Mouse (Mus musculus) effector memory CD4-positive, alpha-beta T cell, adult 7 months (primary cell): ENCODE measurements around the gene Olfr1418. TPM values are rescaled to one million over a fixed set of nuclear protein-coding genes. Genes with fewer than 3 reads are reported as not detected.

Experiments
- polyA plus RNA-seq: library from polyadenylated mRNA; unstranded; fragments of 100-300 nt; shearing (Covaris generic); gene quantifications from one replicate; pipeline ENCODE4 v1.2.1, GENCODE M21; 2017

Gene Olfr1418
- not detected for polyA plus RNA-seq

GRCm38 (mm10) chr19:11860966-11861365, at the start of gene Olfr1418:
Gene Olfr1418 (minus strand): TSS chr19:11861066.

GRCm38 (mm10) chr19:11886265-11886664, 25.4 kb upstream of the Olfr1418 start, which contains the start of gene Olfr1420:
Gene Olfr1420 (plus strand): TSS chr19:11886565.

GRCm38 (mm10) chr19:11875006-11875405, 14.1 kb upstream of the Olfr1418 start, which contains the start of gene Olfr1419:
Gene Olfr1419 (minus strand): TSS chr19:11875106.

GRCm38 (mm10) chr19:11839119-11839518, 21.7 kb downstream of the Olfr1418 start, which contains the start of gene Olfr1417:
Gene Olfr1417 (minus strand): TSS chr19:11839219.

GRCm38 (mm10) chr19:11819143-11819700, 41.6 kb downstream of the Olfr1418 start, which contains the start of gene Stx3:
Gene Stx3 (minus strand): TSS chr19:11819403.

Other genes starting within 250 kb of the Olfr1418 start
- not detected for gene Ms4a2, start 237.3 kb downstream of the Olfr1418 start, polyA plus RNA-seq
- gene Ms4a3, start 220.2 kb downstream of the Olfr1418 start, polyA plus RNA-seq = not detected
- not detected for gene Oosp2, start 200.5 kb downstream of the Olfr1418 start, polyA plus RNA-seq
- not detected for gene Oosp1, start 169.9 kb downstream of the Olfr1418 start, polyA plus RNA-seq
- gene Oosp3, start 164.0 kb downstream of the Olfr1418 start, polyA plus RNA-seq = 0.66 TPM
- not detected for gene Gif, start 113.5 kb downstream of the Olfr1418 start, polyA plus RNA-seq
- gene Mrpl16, start 90.7 kb downstream of the Olfr1418 start, polyA plus RNA-seq = 41.6 TPM
- 2.2 TPM for gene Stx3, start 41.7 kb downstream of the Olfr1418 start, polyA plus RNA-seq
- gene Olfr1417, start 21.8 kb downstream of the Olfr1418 start, polyA plus RNA-seq = not detected
- not detected for gene Olfr1419, start 14.0 kb upstream of the Olfr1418 start, polyA plus RNA-seq
- gene Olfr1420, start 25.5 kb upstream of the Olfr1418 start, polyA plus RNA-seq = not detected
- 26.8 TPM for gene Patl1, start 51.3 kb upstream of the Olfr1418 start, polyA plus RNA-seq
- gene Osbp, start 104.9 kb upstream of the Olfr1418 start, polyA plus RNA-seq = 50.4 TPM
- gene Olfr1423, start 180.3 kb upstream of the Olfr1418 start, polyA plus RNA-seq = not detected
- gene Olfr1424, start 201.6 kb upstream of the Olfr1418 start, polyA plus RNA-seq = 0.29 TPM
- not detected for gene Olfr1425, start 216.7 kb upstream of the Olfr1418 start, polyA plus RNA-seq
- not detected for gene Olfr1426, start 230.9 kb upstream of the Olfr1418 start, polyA plus RNA-seq
- gene Olfr1427, start 242.3 kb upstream of the Olfr1418 start, polyA plus RNA-seq = not detected